Mouse (Mus musculus): Measurements from ENCODE around the gene Ccr8.

DNA sequence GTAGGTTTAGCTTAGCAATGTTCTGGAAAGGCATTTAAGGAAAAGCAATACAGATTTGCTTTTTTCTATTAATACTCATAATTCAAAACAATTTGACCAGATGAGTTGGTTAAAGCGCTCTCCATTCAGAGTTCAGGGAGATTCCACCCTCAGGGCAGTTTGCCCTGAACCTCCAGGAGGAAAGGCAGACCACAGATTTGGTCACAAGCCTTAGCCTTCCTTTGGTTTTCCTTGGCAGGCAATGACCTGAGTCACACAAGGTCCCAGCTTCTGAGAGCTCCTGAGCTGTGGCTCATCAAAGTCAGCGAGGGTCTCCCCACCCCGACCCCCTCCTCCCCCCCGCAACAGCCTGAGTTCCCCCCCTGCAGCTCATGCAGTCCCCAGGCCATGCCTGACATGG lies 27.6 kb upstream of the Ccr8 start:
- TF ChIP-seq CTCF (IDR thresholded peaks at IDR 0.05; ENCODE audit: control insufficient read depth, insufficient read depth, insufficient replicate concordance, low read depth, low read length) (no peak), POLR2A (IDR thresholded peaks at IDR 0.05; ENCODE audit: control insufficient read depth, low read depth, low read length) (no peak)

Data from testis, adult 2 months (tissue).